Mouse (Mus musculus) hindbrain, embryonic 14.5 days (tissue): Measurements from ENCODE around the gene Hoxb6. TPM values are rescaled to one million over a fixed set of nuclear protein-coding genes. Genes with fewer than 3 reads are reported as not detected.

ENCODE experiments used
- ATAC-seq: fragments of 200-750 bp; cut with Nextera tagmentation; 2 replicates; pipeline ENCODE4 v1.8.0; 2017; ENCODE audit warnings: moderate number of reproducible peaks, mild to moderate bottlenecking, moderate TSS enrichment, moderate library complexity; ENCODE audit not compliant: low FRiP score
- DNase-seq: peaks from one replicate; pipeline ENCODE4 v3.0.0-alpha.2; 2015; ENCODE audit warnings: low spot score
- H3K27ac ChIP-seq: fragments of 300-500 bp; sonication (generic); 2 replicates; pipeline ENCODE4 v1.5.1; 2014; ENCODE audit warnings: mild to moderate bottlenecking, moderate library complexity
- H3K27me3 ChIP-seq: fragments of 300-500 bp; sonication (generic); 2 replicates; pipeline ENCODE4 v1.6.1; 2014; ENCODE audit warnings: mild to moderate bottlenecking, low read length, mixed read lengths; ENCODE audit not compliant: control insufficient read depth, insufficient read depth
- H3K36me3 ChIP-seq: fragments of 300-500 bp; sonication (generic); replicated peaks from 2 replicates; pipeline ENCODE4 v1.6.1; 2014; ENCODE audit not compliant: control insufficient read depth, insufficient read depth
- H3K4me1 ChIP-seq: fragments of 300-500 bp; sonication (generic); replicated peaks from 2 replicates; pipeline ENCODE4 v1.6.1; 2014; ENCODE audit warnings: antibody characterized with exemption, low read length, mixed read lengths; ENCODE audit not compliant: control insufficient read depth, insufficient read depth
- H3K4me2 ChIP-seq: fragments of 300-500 bp; sonication (generic); replicated peaks from 2 replicates; pipeline ENCODE4 v1.6.1; 2014; ENCODE audit warnings: mild to moderate bottlenecking, moderate library complexity
- H3K4me3 ChIP-seq: fragments of 300-500 bp; sonication (generic); replicated peaks from 2 replicates; pipeline ENCODE4 v1.5.1; 2014; ENCODE audit warnings: mild to moderate bottlenecking, low read length
- H3K9ac ChIP-seq: fragments of 300-500 bp; sonication (generic); 2 replicates; pipeline ENCODE4 v1.6.1; 2014
- H3K9me3 ChIP-seq: fragments of 300-500 bp; sonication (generic); 2 replicates; pipeline ENCODE4 v1.6.1; 2016; ENCODE audit warnings: low read length; ENCODE audit not compliant: control insufficient read depth
- WGBS: fragments of 180-500 bp; shearing (Covaris S2); extraction: QIAGEN DNeasy Blood & Tissue Kit; methylation state at CpG from one replicate; pipeline ENCODE4 v1.1.7; 2014; 5-methylcytosine and 5-hydroxymethylcytosine counted together
- polyA plus RNA-seq: library from polyadenylated mRNA; unstranded; fragments of >200 nt; fragmentation: Nextera tagmentation; extraction: Ambion mirVana; gene quantifications from 2 replicates; pipeline ENCODE4 v1.2.1, GENCODE M21; 2014

Gene Hoxb6
- polyA plus RNA-seq, 1 experiment from 2014 or later: 90.1 TPM

GRCm38 (mm10) chr11:96311097-96311496 lies 18.8 kb downstream of the Hoxb6 start:
- Histone ChIP-seq H3K9me3 (no peaks in the 10 kb centered on the region), H3K4me2 (peak overlapping the region; percentile 77), H3K27ac (peak overlapping the region; percentile 99), H3K4me1 (no peaks in the 10 kb centered on the region; the same call in 1 of the 2 replicates), H3K27me3 (peaks cover 98% of the 10 kb centered on the region), H3K4me3 (peak overlapping the region; percentile 48), H3K9ac (peak overlapping the region; percentile 97), H3K36me3 (no peaks in the 10 kb centered on the region)
- no peak for ATAC-seq
- no peak for DNase-seq
- 8% methylated on average over 6 of the region's 6 CpGs for WGBS

- no peaks in the 10 kb centered on the region for H3K36me3 ChIP-seq
- H3K9me3 ChIP-seq: no peaks in the 10 kb centered on the region
- peaks cover 98% of the 10 kb centered on the region for H3K27me3 ChIP-seq
- 1% methylated on average over 31 of the region's 31 CpGs for WGBS
- DNase-seq (peak; percentile 77), ATAC-seq (peak; percentile 83)
- H3K4me2 ChIP-seq: peak overlapping the region; percentile 77
- H3K9ac ChIP-seq: peak overlapping the region; percentile 97
- peak overlapping the region; percentile 48 for H3K4me3 ChIP-seq
- peak overlapping the region; percentile 99 for H3K27ac ChIP-seq
- no peaks in the 10 kb centered on the region; the same call in 1 of the 2 replicates for H3K4me1 ChIP-seq
Observed at GRCm38 (mm10) chr11:96311520-96312417, 19.5 kb downstream of the Hoxb6 start.

- no peak for ATAC-seq
- H3K36me3 ChIP-seq: no peaks in the 10 kb centered on the region
- peaks cover 90% of the 10 kb centered on the region for H3K27me3 ChIP-seq
- H3K4me1 ChIP-seq: no peaks in the 10 kb centered on the region; the same call in 1 of the 2 replicates
- peak overlapping the region; percentile 97 for H3K9ac ChIP-seq
- DNase-seq: no peak
- 17% methylated on average over 2 of the region's 2 CpGs for WGBS
- peak overlapping the region; percentile 99 for H3K27ac ChIP-seq
- no peaks in the 10 kb centered on the region for H3K9me3 ChIP-seq
- peak overlapping the region; percentile 48 for H3K4me3 ChIP-seq
- peak overlapping the region; percentile 77 for H3K4me2 ChIP-seq
Observed at GRCm38 (mm10) chr11:96313134-96313533, 20.9 kb downstream of the Hoxb6 start.

GRCm38 (mm10) chr11:96313806-96314428 lies 21.6 kb downstream of the Hoxb6 start:
- Histone ChIP-seq H3K27ac (peak overlapping the region; percentile 99), H3K27me3 (peaks cover 89% of the 10 kb centered on the region), H3K4me2 (peak overlapping the region; percentile 77), H3K36me3 (no peaks in the 10 kb centered on the region), H3K9me3 (no peaks in the 10 kb centered on the region), H3K4me1 (no peaks in the 10 kb centered on the region; the same call in 1 of the 2 replicates), H3K9ac (peak overlapping the region; percentile 97), H3K4me3 (peak overlapping the region; percentile 48)
- no peak for DNase-seq
- 3% methylated on average over 12 of the region's 12 CpGs for WGBS
- ATAC-seq: no peak

- peaks cover 89% of the 10 kb centered on the region for H3K27me3 ChIP-seq
- ATAC-seq (no peak), DNase-seq (no peak)
- H3K27ac ChIP-seq: peak overlapping the region; percentile 99
- peak overlapping the region; percentile 77 for H3K4me2 ChIP-seq
- no peaks in the 10 kb centered on the region for H3K9me3 ChIP-seq
- H3K4me1 ChIP-seq: no peaks in the 10 kb centered on the region; the same call in 1 of the 2 replicates
- H3K4me3 ChIP-seq: peak overlapping the region; percentile 48
- under 1% methylated on average over 34 of the region's 34 CpGs for whole genome bisulfite sequencing
- H3K36me3 ChIP-seq: no peaks in the 10 kb centered on the region
- H3K9ac ChIP-seq: peak overlapping the region; percentile 97
Observed at GRCm38 (mm10) chr11:96314671-96315343, 22.5 kb downstream of the Hoxb6 start.

- ATAC-seq: no peak
- no peaks in the 10 kb centered on the region for H3K9me3 ChIP-seq
- peak overlapping the region; percentile 99 for H3K27ac ChIP-seq
- peak overlapping the region; percentile 48 for H3K4me3 ChIP-seq
- no peaks in the 10 kb centered on the region; the same call in 1 of the 2 replicates for H3K4me1 ChIP-seq
- under 1% methylated on average over 5 of the region's 5 CpGs for WGBS
- DNase-seq: no peak
- H3K9ac ChIP-seq: peak overlapping the region; percentile 97
- peak overlapping the region; percentile 77 for H3K4me2 ChIP-seq
- no peaks in the 10 kb centered on the region for H3K36me3 ChIP-seq
- peaks cover 89% of the 10 kb centered on the region for H3K27me3 ChIP-seq
Observed at GRCm38 (mm10) chr11:96315344-96315681, 23.0 kb downstream of the Hoxb6 start.

GRCm38 (mm10) chr11:96316696-96317607 lies 24.7 kb downstream of the Hoxb6 start:
- Histone ChIP-seq H3K36me3 (no peaks in the 10 kb centered on the region), H3K4me2 (peak overlapping the region; percentile 77), H3K27ac (peak overlapping the region; percentile 99), H3K9me3 (no peaks in the 10 kb centered on the region), H3K4me1 (no peaks in the 10 kb centered on the region; the same call in 1 of the 2 replicates), H3K9ac (peak overlapping the region; percentile 97), H3K4me3 (peak overlapping the region; percentile 48), H3K27me3 (peaks cover 90% of the 10 kb centered on the region)
- ATAC-seq (no peak), DNase-seq (no peak)
- 5% methylated on average over 18 of the region's 18 CpGs for WGBS

GRCm38 (mm10) chr11:96317608-96318367 lies 25.5 kb downstream of the Hoxb6 start, which contains the start of gene Hoxb4:
TSS of gene Hoxb4 (plus strand) at chr11:96318267.
- peak within 1 kb of the TSS; percentile 99 for H3K27ac ChIP-seq
- ATAC-seq: peak; percentile 51
- H3K4me2 ChIP-seq: peak within 1 kb of the TSS; percentile 77
- WGBS: 1% methylated on average over 28 of the region's 28 CpGs
- H3K9ac ChIP-seq: peak within 1 kb of the TSS; percentile 97
- no peak for DNase-seq
- peak within 1 kb of the TSS; percentile 48 for H3K4me3 ChIP-seq
- H3K36me3 ChIP-seq: no peaks in the 10 kb centered on the region
- peaks cover 90% of the 10 kb centered on the region for H3K27me3 ChIP-seq
- H3K4me1 ChIP-seq: no peaks in the 10 kb centered on the region; the same call in 1 of the 2 replicates
- no peaks in the 10 kb centered on the region for H3K9me3 ChIP-seq
